Mouse (Mus musculus): Measurements from ENCODE around the gene Pheta1.

Gene Pheta1

DNA sequence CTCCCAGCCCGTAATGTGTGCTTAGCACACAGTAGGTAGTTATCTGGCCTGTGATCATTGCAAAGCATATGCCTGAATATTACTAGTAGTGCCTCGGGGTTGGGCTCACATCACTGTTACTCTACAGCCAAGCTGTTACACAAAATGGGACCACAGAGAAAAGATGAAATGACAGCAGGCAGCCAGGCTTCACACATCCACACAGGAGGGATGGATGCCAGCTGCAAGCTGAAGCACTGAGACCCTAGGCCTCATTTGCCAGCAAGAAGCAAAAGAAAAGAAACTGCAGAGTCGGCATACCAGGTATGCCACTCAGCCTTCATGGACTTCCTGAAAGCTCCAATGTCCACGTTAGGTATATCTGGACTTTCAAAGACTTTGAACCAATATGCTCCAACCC lies 20.9 kb upstream of the Pheta1 start:
- DNase-seq, result no peak

DNA sequence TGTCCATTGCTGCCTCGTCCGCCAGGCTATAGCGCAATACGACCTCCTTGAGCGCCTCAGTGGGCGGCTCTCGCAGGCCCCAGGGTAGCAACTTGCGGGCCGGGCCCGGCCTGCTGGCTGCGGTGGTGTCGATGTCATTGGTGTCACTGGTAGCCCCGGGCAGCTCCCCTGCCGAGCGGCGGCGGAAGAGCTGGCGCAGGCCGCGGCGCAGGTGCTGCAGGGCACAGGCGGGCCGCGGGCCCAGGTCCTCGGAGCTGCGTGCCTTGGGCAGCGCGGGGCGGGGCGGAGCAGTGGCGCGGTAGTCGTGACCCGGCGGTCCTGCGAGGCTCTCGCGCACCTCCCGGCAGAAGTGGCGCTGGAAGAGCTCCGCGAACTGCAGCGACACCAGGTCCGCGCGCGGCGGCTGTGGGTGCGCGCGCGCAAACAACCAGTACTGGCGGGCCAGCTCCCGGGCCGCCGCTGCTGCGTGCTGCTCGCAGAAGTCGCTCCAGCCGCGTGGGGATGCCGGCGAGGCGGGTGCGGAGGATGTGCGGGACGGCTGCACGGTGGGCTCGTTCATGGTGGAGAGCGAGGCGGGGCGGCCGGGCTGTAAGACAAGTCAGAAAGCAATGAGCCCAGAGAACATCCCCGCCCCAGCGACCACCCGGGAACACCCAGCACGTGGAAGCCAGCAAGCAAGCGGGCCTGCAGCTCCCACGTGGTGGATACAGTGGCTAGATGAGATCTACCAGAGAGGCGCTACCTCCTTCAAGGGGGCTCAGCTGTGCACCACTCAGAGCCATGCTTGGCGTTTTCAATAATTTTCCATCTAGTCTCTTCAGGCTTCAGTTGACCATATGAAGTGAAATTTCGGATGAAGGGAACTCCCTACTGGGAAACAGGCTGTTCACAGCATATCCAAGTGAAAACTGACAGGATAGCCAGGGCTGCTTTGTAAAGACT lies 20.0 kb upstream of the Pheta1 start:
- no peak for DNase-seq

DNA sequence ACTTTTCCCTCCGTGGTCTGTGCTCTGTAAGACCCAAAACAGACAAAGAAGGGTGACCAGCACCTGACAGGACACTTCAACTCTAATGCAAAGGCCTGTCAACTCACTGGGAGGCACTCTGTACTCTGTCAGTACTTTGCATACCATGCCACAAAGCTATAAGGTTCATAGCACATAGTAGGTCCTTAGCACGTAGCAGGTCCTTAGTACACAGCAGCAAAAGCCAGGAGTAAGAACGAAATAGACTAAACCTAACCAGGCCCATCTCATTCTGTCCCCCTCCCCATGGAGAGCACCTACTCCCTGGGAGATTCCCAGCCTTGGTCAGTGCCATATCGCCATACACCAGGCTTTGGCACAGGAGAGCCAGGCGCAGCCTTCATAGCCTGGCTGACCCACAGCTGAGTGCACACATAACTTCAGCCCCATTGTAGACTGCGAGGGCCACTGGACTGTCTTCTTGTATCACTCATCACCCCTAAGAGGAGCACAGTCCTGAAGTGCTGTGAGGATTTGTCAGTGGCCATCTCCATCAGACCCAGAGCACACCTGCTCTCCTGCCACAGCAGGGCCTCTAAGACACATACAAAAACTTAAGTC lies 17.7 kb upstream of the Pheta1 start:
- DNase-seq, result no peak

DNA sequence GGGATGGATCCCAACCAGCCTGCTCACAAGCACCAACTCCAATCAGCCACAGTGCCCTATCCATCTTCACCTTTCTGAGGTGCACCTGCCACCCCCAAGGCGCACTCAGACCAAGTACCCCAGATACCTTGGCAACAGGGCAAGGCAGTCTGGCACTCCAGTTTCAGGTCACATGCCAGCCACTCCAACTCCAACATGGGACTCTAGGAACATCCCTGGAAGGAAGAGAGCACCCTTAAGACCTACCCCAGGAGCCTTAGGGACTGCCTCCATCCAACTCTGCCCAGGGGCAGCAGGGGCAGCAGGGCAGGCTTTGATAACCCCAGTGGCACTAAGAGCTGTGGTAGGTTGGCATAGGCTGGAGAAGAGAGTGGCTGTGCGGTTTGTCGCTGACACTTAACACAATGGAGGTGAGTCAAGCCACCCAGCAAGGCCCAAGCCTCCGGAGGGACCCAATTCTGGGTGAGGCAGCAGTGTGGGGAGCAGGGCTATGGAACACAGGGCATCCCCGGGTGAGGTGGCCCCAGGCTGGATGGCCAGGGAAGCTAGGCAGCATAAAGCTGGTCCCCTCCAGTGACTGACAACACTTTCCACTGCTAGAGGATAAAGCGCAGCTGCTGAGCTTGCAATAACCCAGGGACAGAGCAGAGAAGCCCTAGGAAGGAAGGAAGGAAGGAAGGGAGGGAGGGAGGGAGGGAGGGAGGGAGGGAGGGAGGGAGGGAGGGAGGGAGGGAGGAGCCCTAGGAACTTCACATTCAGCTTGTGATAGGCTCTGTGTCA lies 16.2 kb upstream of the Pheta1 start:
- no peak for DNase-seq

DNA sequence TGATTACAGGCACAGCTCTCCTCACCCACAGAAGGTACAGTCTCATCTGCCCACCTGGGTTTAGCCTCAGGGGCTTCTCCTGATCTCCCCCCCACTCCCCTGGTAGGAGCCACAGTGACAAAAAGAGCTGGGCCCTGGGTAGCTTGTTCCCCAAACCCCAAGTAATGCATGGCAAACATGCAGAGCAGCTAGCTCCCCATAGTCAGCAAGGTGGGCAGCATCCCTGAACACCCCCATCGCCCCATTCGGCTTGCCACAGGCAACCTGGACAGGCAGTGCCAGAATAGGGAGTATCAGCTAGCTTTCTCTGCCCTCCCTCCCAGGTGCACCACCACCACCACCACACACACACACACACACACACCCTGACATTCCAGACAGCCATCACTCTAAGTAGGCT lies 15.6 kb upstream of the Pheta1 start:
- no peak for DNase-seq

DNA sequence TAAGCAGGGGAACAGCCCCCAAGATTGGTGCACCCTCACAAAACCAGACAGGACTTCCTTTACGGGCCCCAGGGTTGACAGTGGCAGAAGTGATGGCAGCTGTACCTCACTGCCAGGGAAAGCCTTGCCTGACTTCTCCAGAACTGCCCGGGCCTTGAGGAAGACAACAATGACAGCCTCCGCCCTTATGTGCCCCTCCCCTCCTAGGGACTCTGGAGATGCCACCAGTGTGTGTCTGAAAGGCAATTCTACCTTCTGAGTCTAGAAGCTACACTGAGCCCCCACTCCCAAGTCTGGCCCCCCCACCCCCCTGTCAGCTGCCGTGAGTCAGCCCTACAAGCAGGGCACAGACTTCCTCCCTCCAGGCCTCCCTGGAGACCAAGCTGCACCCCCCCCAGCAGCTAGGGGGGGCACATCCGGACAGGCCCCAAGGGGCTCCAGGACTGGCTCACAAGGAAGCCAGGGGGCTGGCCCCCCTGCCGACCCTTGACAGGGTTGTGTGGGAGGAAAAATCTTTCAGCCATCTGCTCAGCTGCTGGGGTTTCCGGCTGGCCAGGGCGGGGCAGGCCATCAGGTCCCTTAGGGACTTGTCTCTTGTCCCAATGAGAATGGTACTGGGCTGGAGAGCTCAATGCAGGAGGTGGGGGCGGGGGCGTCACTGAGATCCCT lies 15.1 kb upstream of the Pheta1 start:
- DNase-seq, result peak; percentile 76 to 82

DNA sequence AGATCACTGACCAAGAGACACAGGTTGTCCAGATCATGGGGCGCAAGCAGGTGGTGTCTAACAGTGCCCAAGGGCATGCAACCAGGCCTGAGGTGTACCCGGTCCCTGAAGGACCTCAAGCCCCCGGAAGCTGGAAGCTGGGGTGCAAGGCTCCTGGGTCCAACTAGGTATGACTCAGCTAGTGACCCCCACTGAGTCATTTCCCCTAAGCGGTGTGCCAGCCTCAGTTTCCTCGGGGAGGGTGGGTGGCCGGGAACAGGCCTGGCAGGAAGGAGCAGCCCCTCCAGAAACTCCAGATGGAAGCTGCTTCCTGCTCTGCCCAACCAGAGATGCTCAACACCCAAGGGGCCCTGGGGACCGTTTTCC lies 14.6 kb upstream of the Pheta1 start:
- no peak for DNase-seq

DNA sequence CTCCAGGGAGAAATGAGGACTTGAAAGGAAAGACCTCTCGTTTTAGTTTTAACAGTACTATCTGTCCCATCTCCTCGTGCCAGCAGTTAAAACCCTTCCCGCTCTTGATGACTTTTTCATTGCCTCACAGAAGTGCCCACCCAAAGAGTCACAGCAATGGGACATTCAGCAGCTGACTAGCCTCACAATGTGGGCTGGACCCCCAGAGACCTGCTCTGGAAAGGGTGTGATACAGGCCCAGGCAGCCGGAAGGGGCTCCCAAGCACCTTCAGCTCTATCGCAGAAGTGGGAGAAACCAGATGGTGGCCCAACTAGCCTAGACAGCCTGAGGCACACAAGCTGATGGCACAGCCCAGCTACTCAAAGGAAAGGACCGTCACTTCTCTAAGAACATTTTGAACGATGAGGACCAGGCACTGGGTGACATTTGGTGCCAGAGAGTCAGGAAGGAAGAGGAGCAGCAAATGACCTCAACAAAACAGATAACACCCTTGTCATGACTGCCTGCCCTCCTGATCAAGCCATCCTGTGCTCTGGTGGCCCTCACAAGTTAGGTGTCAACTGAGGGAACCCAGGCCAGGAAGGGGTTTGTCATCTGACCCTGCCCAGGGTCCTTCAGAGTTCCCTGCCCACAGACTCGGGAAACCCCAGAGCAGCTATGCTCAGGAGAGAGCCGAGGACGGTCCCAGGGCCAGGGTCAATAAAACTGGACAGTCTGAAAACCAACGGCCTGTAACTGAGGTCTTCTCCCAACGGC lies 13.6 kb upstream of the Pheta1 start:
- DNase-seq, result peak in 1 of 2 experiments; percentile 68

DNA sequence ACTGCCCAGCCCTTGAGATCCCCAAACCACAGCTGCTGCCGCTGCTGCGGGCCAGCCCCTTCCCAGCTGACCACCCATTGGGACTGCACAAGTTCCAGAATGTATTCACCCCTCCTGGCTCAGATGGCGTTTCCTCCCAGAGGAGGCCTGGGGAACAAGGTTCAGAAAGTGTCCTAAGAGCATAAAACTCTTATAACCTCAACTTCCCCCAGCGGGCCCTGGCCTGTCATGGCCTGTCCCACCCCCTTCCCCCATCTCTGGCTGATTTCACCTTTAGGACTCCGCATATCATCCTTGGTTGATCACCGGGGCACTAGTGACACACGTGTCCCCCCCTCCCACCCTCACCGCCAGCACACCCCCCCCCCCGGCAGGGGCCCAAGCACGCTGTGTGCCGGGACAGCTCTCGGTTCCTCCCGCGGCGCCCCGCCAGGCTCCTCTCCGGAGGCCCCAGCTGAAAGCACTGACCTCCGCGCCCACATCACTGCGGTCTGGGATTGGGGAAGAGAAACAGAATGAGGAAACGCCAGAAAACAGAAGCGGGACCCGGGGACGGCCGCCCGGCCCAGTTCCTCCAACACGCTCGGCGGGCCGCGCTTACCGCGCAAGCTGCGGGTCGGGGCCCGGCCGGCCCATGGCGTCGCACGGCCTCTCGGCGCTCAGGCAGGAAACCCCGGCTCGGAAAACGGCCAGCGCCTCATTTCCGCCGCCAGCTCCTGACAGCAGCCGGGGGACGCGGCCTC lies 12.7 kb upstream of the Pheta1 start:
- peak; percentile 73 to 80 for DNase-seq

DNA sequence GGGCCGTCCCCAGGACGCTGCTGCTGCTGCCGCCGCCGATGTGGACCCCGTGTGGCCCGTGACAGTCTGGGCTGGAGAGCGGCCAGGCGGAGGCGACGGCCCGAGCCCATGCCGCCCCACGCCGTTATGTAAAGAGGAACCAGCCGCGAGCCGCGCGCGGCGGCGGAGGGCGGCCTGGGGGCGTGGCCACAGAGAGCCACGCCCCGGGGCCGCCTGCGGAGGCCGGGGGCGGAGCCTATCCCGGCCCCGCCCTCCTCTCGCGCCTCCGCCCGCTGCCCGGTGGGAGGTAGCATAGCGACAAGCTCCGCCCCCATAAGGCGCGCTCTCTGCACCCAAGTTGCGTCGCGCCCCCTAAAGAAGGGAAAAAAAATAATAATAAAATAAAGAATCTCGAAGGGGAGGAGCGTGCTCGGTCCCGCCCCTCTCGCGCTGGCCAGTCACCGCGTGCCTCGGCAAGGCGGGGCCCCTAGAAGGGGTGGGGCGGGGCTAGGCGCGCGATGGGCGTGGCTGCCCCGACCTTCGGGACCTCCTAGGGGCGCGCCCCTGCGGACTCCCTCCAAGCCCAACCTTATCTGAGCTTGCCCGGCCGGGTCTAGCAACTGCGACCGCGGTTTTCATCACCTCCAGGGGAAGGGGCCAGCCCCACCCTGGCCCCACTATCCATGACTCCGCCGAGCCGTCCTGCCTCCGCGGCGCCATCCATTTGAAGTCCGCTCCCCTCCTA lies 11.9 kb upstream of the Pheta1 start:
- peak; percentile 94 to 96 for DNase-seq

DNA sequence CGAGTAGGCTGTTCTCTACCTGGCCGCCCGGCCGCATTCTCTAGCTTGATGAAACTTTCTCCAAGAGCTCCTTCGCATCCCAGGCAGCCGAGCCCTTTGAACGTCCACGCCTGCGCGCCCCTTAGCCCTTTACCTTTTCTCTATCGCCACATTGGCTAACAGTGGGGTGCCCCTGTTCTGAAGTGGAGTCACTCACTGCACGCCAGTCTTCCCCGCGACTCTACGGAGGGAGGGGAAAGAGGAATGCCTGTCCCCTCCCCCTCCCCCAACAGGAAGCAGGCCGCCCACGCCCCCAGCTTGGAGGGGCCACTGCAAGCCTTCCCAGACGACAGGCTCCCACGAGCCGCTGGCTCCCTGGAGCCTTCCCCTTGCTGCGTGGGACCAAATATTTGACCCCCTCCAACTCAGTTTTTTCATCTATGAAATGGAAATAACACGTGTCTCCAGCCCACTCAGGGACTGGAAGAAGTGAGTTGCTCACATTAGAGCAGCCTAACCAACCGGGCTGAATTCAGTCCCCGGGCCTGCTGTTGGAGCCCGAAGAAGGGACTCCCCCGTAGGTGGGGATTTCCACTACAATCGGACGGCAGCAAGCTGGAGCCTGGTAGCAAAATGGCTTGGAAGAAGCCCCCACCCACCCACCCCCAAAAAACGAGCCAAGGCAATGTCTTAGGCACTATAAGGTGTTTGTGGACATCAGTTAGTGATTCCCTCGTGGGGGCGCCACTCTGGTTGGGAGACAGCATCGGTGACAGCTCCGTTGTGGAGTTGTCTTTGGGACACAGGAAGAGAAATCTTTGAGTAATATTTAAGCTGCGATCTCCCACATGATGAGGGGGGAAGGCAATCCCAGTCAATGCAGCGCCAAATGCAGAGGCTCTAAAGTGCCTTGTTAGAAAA lies 11.1 kb upstream of the Pheta1 start, which contains the start of gene Sh2b3:
TSS of gene Sh2b3 (minus strand) at position 206 of the 900 bp plus-strand sequence.
- peak; percentile 69 to 71 for DNase-seq

DNA sequence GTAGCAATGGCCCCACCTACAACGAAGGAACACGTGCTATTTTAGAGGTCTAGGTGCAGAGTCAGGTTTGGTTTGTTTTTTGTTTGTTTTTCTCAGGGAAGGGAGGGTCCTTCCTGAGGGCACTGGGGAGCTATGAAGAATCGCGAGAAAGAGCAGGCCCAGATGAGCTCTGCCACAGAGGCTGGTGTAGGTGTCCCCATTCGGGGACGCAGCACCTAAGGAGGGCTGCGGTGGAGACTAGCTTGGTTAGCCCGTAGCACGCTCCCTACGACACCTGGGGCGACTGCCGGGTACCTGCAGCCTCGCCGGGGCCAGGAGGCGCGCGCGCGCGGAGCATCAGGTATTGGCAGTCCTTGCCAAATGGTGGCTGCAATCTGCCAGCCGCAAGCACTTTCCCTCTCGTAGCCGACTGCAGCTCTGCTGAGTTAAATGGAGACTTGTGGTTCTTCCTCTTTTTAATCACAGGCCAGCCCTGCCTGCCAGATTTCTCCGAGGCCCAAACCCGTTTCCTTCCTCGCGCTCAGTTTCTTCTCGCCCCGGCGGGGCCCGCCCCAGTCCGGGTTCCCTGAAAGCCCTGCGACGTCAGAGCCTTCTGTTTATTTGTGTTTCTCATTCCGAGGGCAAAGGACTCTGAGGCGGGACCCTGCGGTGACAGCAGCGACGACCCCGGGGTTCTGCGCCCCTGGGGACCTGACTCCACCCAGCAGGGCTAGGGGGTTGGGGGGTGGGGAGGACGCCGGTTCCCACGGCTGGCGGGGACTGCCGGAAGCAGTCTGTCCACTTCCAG lies 10.2 kb upstream of the Pheta1 start:
- DNase-seq, result peak; percentile 80 to 81

DNA sequence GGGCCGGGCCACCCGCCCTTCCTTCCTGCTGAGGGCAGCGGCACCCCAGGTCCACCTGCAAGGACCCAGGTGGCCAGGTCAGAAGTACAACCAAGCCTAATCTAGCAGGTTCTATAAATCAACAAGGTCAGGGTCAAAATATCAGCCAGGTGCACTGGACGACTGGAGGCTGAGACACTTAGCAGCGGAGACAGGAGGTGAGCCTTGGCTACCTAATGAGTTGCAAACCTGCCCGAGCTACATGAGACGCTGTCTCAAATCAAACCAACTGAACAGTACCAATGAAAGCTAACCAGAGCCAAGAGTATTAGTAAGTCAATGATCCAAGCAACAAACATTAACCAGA lies 9.7 kb upstream of the Pheta1 start:
- DNase-seq, result no peak

DNA sequence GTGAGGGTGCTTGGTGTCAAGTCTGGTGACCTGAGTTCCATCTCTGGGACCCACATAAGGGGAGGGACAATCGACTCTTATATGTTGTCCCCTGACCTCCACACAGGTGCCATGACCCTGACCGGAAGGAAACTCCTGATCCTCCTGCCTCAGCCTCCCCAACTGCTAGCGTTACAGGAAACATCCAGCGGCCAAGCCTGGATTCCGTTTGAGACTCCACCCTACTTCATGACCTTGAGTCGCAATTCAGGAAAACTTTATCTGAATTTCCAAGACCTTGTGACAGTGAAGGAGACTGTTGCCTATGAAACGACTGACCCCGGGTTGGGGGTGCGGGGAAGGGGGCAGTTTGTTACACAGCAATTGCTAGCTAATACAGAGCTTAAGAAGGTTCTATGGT lies 7.3 kb upstream of the Pheta1 start:
- DNase-seq, result no peak

DNA sequence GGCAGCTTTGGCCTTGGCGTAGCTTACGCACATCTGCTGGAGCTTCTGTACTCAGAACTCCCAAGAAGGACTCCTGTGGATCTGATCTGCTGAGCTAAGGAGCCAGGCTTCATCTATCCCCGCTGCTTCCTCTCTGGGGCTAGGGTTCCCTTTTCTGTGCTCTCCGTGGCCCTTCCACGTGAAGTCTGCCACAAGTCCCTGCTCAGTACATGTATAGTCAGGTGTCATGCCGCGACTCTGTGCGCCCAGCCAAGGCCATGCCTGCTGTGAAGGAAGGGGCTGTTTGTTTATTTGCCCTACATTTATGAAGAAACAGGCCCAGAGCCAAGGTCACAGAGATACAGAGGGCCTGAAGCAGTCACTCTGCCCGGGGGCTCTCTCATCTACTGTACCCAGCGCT lies 6.8 kb upstream of the Pheta1 start:
- DNase-seq, result no peak

DNA sequence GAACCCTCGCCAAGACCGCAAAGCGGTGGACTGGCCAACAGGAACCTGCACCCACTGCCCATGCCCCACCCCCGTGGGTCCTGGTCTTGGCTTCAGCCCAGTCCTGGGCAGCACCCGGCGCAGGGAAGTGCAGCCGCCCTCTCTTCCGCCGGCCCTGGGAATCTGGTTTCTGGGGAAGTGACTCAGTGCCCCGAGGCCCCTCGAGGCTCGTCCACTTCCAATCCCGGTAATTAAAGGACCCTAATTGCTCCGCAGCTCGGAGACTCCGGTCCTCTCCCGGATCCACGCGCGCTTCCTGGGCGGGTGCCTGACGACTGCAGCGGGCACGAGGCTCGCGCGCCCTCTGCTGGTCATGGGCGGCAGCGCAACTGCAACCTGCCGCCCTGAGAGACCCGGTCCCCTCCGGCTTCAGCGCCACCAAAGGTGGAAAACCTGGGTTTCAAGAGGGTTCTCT lies 6.1 kb upstream of the Pheta1 start:
- peak; percentile 80 to 86 for DNase-seq

DNA sequence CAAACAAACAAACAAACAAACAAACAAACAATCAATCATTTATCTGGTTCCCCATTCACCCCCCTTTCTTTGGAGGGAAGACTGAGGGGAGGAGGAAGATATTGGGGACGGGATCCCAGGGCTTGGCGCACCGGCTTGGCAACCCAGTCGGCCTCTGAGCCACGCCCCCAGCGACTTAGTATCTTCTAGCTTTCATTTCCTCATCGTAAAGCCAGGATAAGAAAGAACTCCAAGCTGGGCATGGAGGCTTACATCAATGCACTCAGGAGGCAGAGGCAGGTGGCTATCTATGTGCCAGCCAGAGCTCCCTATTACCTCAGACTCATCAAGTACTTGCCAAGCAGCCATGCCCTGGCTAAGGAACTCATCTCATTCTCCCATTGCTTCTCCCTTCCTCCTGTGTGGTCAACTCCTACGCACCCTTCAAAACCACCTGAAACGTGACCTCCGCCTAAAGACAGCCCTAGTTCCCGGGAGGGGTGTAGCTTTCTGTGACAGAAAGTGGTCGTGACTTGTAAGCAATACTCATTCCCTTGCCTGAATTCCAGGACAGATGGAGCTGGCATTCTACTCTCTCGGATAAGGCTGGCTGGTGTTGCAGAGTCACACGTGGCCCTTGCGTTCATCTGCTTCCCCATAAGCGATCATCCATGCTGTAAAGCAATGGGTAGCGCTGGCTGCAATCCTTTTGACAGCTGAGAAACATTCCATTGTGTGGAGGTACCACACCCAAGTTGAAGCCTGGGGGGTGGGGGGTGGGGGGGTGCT lies 5.5 kb upstream of the Pheta1 start:
- DNase-seq, result no peak

DNA sequence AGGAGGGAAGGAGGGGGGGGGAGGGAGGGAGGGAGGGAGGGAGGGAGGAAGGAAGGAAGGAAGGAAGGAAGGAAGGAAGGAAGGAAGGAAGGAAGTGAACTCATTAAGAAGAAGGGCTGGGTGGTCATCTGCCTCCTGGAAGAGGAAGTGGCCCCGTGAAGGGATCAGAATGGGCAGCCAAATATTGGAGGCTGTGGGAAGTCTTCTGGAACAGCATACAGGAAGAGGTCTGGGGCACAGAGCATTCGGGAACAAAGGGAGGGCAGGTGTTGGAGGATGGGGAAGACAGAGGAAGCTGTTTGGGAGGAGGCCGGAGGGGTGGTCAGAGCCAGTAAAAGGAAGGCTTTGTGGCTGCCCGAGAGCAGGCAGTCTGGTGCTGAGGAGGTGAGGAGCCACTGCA lies 3.4 kb upstream of the Pheta1 start:
- no peak for DNase-seq
